Mouse (Mus musculus): ENCODE measurements around the gene Yrdc. TPM values are rescaled to one million over a fixed set of nuclear protein-coding genes. Genes with fewer than 3 reads are reported as not detected.

Yrdc gene
- 22.5 and 30.2 TPM in 2 replicates for total RNA-seq (2017)

GRCm38 (mm10) chr4:124850261-124850913 is at the start of gene Yrdc:
TSS of gene Yrdc (plus strand) at chr4:124850679.
- ATAC-seq (ENCODE audit: extremely low read depth, insufficient number of reproducible peaks, low FRiP score, poor library complexity, severe bottlenecking) = peak; percentile 79

- ATAC-seq (ENCODE audit: extremely low read depth, insufficient number of reproducible peaks, low FRiP score, poor library complexity, severe bottlenecking) = peak; percentile 62
Measured at GRCm38 (mm10) chr4:124801552-124802308, 48.7 kb upstream of the Yrdc start, which contains the start of gene Mtf1. TSS of gene Mtf1 (plus strand) at chr4:124802104.

DNA sequence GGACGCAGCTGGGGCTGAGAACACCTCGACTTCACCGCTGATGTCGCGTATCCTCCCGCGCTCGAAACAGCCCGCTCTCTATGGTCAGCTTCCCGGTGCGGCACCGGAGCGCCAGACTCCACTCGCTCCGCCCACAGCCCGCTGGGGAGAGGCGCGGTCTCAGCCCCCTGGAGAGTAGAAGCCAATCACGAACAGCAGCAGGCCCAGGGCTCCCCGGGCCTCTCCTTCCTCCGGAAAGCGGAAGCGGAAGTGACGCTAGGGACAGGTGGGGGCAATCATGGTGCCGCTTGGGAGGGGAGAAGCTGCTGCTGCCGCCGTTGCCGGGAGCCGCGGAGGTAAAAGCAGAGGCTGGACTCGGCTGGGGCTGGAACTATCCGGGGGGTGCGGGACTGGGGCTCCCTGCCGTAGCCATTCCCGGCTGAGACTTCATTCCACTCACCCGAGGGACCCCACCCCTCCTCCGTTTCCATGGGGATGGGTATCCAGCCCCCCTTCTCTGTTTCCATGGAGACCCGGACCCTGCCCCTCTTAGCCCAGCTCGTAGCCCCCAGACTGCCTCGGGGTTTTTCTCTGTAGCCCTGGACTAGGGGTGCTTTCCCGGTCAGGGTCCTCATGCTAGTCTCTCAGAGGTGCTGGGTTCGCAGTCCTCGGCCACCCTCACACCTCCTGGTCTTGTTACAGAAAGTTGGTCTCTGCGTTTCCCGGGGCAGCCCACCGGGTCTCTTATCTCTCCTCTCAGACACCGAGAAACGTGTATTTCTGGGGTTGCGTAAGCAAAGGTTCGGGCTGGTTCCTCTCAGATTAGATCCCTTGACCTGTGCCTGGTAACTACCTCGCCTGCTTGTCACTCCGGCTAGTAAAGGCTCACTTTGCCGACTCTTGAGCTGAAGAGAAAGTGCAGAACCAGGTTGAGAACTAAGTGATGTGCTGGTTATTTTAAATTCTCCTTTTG is 47.9 kb upstream of the Yrdc start:
- peak; percentile 97 for ATAC-seq (ENCODE audit: extremely low read depth, insufficient number of reproducible peaks, low FRiP score, poor library complexity, severe bottlenecking)

DNA sequence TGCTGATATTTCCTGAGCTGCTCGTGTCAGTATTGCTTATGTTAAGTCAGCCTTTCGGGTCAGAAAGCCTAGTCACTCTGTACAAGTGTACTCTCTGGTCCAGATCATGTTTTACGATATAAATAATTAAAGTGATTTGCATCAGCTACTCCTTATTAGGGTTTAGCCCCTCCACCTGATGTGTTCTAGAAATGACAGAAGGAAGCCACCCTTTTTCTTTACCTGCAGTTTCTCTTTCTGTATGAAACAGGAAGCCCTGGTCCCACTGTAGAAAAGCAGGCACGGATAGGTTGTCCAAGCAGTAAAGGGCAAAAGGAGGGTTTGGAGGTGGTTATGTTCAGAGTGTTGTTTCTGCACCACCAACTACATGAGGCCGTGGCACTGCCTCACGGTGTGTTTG is 47.1 kb upstream of the Yrdc start:
- ATAC-seq (ENCODE audit: extremely low read depth, insufficient number of reproducible peaks, low FRiP score, poor library complexity, severe bottlenecking) = no peak

- ATAC-seq (ENCODE audit: extremely low read depth, insufficient number of reproducible peaks, low FRiP score, poor library complexity, severe bottlenecking) = no peak
Measured at GRCm38 (mm10) chr4:124808511-124808910, 42.0 kb upstream of the Yrdc start.

DNA sequence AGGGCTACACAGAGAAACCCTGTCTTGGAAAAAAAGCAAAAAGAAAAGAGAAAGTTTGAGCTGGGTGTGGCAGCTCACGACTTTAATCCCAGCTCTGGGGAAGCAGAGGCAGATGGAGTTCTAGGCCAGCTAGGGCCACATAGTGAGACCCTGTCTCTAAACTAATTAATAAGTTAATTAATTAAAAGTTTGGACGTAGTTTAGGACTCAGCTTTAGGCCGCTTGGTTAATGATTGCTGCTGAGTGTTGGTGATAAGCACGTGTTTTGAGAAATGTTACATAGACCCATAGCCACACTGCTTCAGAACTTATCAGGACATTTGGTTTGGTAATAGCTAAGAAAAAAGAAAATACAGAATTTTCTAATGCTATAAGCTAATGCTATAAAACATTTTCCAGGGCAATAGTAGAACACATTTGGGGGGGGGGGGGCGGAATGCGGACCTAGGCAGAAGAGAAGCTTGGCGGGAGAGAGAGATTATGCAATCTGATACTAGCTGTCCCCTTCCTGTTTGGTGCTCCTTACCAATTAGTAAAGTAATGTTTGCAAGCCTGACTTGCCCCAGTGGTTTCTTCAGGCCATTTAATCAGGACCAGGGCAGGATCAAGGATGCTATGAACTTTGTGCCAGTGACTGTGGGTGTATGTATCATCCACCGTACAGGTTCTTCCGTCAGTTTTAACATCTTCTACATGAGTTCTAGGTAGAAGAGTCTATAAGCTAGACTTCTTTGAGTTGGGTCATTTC is 41.2 kb upstream of the Yrdc start:
- ATAC-seq (ENCODE audit: extremely low read depth, insufficient number of reproducible peaks, low FRiP score, poor library complexity, severe bottlenecking) = no peak

- no peak for ATAC-seq (ENCODE audit: extremely low read depth, insufficient number of reproducible peaks, low FRiP score, poor library complexity, severe bottlenecking)
Measured at GRCm38 (mm10) chr4:124810056-124810455, 40.4 kb upstream of the Yrdc start.

- ATAC-seq (ENCODE audit: extremely low read depth, insufficient number of reproducible peaks, low FRiP score, poor library complexity, severe bottlenecking) = no peak
Measured at GRCm38 (mm10) chr4:124811347-124811975, 39.0 kb upstream of the Yrdc start.

GRCm38 (mm10) chr4:124815901-124816300 is 34.6 kb upstream of the Yrdc start:
- no peak for ATAC-seq (ENCODE audit: extremely low read depth, insufficient number of reproducible peaks, low FRiP score, poor library complexity, severe bottlenecking)

DNA sequence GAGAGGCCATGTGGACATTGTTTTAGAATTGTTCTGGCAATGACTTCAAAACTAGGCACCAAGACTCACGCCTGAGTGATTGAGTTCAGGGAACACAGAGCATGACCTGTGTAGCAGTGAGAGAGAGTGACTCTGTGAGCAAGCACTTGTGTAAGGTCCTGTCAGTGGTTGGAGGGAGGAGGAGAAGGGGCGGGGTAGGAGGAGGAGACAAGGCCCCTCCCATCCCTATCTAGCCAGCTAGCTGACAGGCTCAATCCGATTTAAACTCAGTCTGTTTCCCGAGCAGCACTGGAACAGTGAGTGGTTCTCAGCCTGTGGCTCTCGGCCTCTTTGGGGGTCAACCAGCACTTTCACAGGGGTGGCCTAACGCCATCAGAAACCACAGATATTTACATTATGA is 32.7 kb upstream of the Yrdc start:
- 0 out of 2 replicates have a peak, but pooled peaks have one; percentile 33 for ATAC-seq (ENCODE audit: extremely low read depth, insufficient number of reproducible peaks, low FRiP score, poor library complexity, severe bottlenecking)

DNA sequence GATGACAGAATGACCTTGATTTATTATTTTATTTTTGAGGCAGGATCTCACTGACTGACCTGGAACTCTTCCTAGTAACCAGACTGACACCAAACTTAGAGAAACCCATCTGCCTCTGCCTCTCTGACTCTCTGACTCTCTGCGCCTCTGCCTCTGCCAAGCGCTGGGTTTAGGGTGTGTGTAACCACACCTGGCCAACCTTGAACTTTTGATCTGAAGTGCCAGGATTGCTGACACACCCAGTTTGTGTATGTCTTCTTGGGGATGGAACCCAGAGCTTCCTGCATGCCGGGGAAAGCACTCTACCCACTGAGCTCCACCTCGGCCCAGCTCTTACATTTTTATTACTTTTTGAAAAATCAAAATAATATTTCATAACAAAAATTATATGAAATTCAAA is 31.6 kb upstream of the Yrdc start:
- ATAC-seq (ENCODE audit: extremely low read depth, insufficient number of reproducible peaks, low FRiP score, poor library complexity, severe bottlenecking) = no peak

DNA sequence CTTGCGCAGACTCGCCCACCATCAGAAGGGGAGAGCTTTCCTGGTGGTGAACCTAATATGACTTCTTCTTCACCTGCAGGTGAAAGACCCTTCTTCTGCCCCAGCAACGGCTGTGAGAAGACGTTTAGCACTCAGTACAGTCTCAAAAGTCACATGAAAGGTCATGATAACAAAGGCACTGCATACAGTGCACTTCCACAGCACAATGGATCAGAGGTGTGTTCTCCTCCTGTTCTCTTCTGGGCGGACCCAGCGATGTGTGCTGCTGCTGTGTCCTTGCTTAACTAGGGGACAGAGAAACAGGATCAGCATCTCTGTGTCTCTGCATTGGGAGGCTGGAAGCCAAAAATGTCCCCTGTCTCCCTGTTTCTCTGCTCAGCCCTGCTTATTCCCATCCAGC is 25.5 kb upstream of the Yrdc start:
- ATAC-seq (ENCODE audit: extremely low read depth, insufficient number of reproducible peaks, low FRiP score, poor library complexity, severe bottlenecking) = no peak

- ATAC-seq (ENCODE audit: extremely low read depth, insufficient number of reproducible peaks, low FRiP score, poor library complexity, severe bottlenecking) = no peak
Measured at GRCm38 (mm10) chr4:124825371-124825965, 25.0 kb upstream of the Yrdc start.

DNA sequence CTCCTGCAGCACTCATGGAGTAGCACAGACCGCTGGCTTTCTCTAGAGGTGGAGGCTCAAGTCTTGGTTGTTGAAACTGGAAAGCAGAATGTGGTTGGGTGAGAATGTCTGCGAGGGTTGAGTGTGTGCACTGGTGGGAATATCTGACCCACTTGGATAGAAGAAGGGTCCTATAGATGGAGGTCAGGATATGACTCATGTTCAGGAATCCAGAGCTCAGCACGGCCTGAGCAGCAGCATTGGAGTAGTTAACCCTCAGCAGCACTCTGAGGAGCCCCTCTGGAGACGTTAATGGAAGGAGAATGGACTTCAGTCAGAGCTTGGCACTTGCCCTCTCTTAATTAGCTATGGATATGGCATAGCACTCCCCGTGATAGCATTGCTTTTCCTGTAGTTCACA is 20.8 kb upstream of the Yrdc start:
- no peak for ATAC-seq (ENCODE audit: extremely low read depth, insufficient number of reproducible peaks, low FRiP score, poor library complexity, severe bottlenecking)

DNA sequence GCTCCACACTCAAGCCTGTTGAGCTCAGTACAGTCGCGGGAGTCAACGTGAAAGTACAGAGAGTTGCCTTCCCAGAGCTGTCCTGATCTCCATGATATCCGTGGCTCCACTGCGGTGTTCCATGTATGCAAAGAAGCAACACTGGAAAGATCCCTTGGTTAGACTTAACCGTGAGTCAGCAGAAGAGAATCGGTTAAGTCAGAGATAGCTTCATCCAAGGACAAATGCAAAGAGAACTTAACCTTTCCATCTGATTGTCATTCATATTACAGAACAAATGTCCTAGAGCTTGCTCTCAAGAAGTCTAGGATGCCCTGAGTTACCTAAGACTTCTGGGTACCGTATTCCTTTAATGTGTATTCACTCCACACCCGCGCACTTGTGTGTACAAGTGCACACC is 17.7 kb upstream of the Yrdc start:
- ATAC-seq (ENCODE audit: extremely low read depth, insufficient number of reproducible peaks, low FRiP score, poor library complexity, severe bottlenecking) = no peak

DNA sequence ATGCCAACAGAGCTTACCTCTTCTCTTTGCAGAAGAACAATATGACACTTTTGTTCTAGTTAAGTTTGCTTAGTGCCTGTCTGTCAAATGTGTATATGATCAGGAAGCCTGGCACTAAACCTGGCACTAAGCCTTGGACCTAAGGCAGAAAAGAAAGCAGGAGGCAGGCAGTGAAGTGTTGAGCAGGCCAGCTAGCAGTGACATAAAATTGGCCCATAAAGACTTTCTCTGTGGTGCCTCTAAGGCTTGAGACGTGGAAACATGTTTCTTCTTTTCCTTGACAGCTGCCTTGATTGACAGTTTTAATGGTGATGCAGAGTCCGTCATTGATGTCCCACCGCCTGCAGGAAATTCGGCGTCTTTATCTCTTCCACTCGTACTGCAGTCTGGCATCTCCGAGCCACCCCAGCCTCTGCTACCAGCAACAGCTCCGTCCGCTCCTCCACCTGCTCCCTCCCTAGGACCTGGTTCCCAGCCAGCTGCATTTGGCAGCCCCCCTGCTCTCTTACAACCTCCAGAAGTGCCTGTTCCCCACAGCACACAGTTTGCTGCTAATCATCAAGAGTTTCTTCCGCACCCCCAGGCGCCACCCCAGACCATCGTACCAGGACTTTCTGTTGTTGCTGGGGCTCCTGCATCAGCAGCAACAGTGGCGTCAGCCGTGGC is 12.3 kb upstream of the Yrdc start:
- no peak for ATAC-seq (ENCODE audit: extremely low read depth, insufficient number of reproducible peaks, low FRiP score, poor library complexity, severe bottlenecking)

- no peak for ATAC-seq (ENCODE audit: extremely low read depth, insufficient number of reproducible peaks, low FRiP score, poor library complexity, severe bottlenecking)
Measured at GRCm38 (mm10) chr4:124840998-124841397, 9.5 kb upstream of the Yrdc start.
